Mouse (Mus musculus) myocyte (in vitro differentiated cells): ENCODE measurements at regions not wholly inside any gene's neighbourhood (a gene's known extent, or its start where the extent isn't known, plus 50 kb on each side); places are given as distances from the start of the nearest gene placed in this dataset.

Experiments used
- H3K27me3 ChIP-seq: one replicate; pipeline ENCODE4 v1.6.1; 2011; ENCODE audit not compliant: control insufficient read depth, insufficient read depth, insufficient read length
- H3K36me3 ChIP-seq: one replicate; pipeline ENCODE4 v1.6.1; 2011; ENCODE audit not compliant: control insufficient read depth, insufficient read depth
- H3K4me2 ChIP-seq: one replicate; pipeline ENCODE4 v1.6.1; 2011; ENCODE audit warnings: low read depth, control low read depth
- H3K4me3 ChIP-seq: one replicate; pipeline ENCODE4 v1.5.1; 2011; ENCODE audit warnings: mild to moderate bottlenecking, control low read depth, moderate library complexity
- H3K79me2 ChIP-seq: one replicate; pipeline ENCODE4 v1.6.1; 2011; ENCODE audit not compliant: control insufficient read depth, insufficient read depth
- H3ac ChIP-seq: one replicate; pipeline ENCODE4 v1.6.1; 2011; ENCODE audit not compliant: control insufficient read depth, insufficient read length
- CEBPB ChIP-seq: IDR thresholded peaks from 2 replicates; pipeline ENCODE4 v1.6.1; 2011; ENCODE audit warnings: mild to moderate bottlenecking, moderate library complexity; ENCODE audit not compliant: poor library complexity, insufficient read depth, severe bottlenecking
- E2F4 ChIP-seq: IDR thresholded peaks from one replicate; pipeline ENCODE4 v1.6.1; 2011; ENCODE audit warnings: mild to moderate bottlenecking, control low read depth, moderate library complexity; ENCODE audit not compliant: insufficient read depth
- MAX ChIP-seq: IDR thresholded peaks from one replicate; pipeline ENCODE4 v1.6.1; 2011; ENCODE audit warnings: low read depth, mild to moderate bottlenecking, control low read depth
- MYOD1 ChIP-seq, 3 experiments: IDR thresholded peaks; one replicate each; pipeline ENCODE4 v1.6.1; 2011; ENCODE audit warnings: control low read depth in 2 of 3, low read depth in 2 of 3, mild to moderate bottlenecking in 2 of 3, moderate library complexity in 1 of 3; ENCODE audit not compliant: insufficient read length in 2 of 3, control insufficient read depth in 1 of 3
- MYOG ChIP-seq, 3 experiments: IDR thresholded peaks; one replicate each; pipeline ENCODE4 v1.6.1; 2011; ENCODE audit warnings: control low read depth in 2 of 3, low read depth in 2 of 3, mild to moderate bottlenecking in 2 of 3; ENCODE audit not compliant: insufficient read length in 2 of 3, control insufficient read depth in 1 of 3, insufficient read depth in 1 of 3
- POLR2A ChIP-seq: IDR thresholded peaks from one replicate; pipeline ENCODE4 v1.6.1; 2011; ENCODE audit warnings: low read depth, mild to moderate bottlenecking, control low read depth, moderate library complexity; ENCODE audit not compliant: insufficient read length
- POLR2AphosphoS2 ChIP-seq: IDR thresholded peaks from one replicate; pipeline ENCODE4 v1.6.1; 2011; ENCODE audit warnings: low read depth, control low read depth; ENCODE audit not compliant: insufficient read length
- REST ChIP-seq: IDR thresholded peaks from one replicate; pipeline ENCODE4 v1.6.1; 2011; ENCODE audit warnings: mild to moderate bottlenecking, control low read depth, moderate library complexity; ENCODE audit not compliant: insufficient read depth, insufficient read length
- SRF ChIP-seq: IDR thresholded peaks from one replicate; pipeline ENCODE4 v1.6.1; 2011; ENCODE audit warnings: low read depth; ENCODE audit not compliant: control insufficient read depth, insufficient read length
- TCF12 ChIP-seq: IDR thresholded peaks from one replicate; pipeline ENCODE4 v1.6.1; 2011; ENCODE audit warnings: mild to moderate bottlenecking, control low read depth; ENCODE audit not compliant: poor library complexity, insufficient read depth, severe bottlenecking
- TCF3 ChIP-seq: IDR thresholded peaks from one replicate; pipeline ENCODE4 v1.6.1; 2011; ENCODE audit warnings: low read depth, control low read depth; ENCODE audit not compliant: insufficient read length
- USF1 ChIP-seq: IDR thresholded peaks from one replicate; pipeline ENCODE4 v1.6.1; 2011; ENCODE audit warnings: low read depth, mild to moderate bottlenecking, control low read depth, moderate library complexity

GRCm38 (mm10) chr17:9976866-9977421 is 307.4 kb upstream of the Pabpc6 start:
- H3K27me3 ChIP-seq: no peaks in the 10 kb centered on the region
- no peak overlapping the region for H3K4me2 ChIP-seq
- TF ChIP-seq MYOD1 (IDR thresholded peaks at IDR 0.05; ENCODE audit: control insufficient read depth in 1 of 3, insufficient read length in 2 of 3, low read depth in 2 of 3) (no peak), E2F4 (no peak), TCF12 (no peak), TCF3 (no peak), USF1 (no peak), POLR2AphosphoS2 (no peak), MYOG (IDR thresholded peaks at IDR 0.05; ENCODE audit: control insufficient read depth in 1 of 3, insufficient read depth in 1 of 3, insufficient read length in 2 of 3, low read depth in 2 of 3) (no peak)
- no peaks in the 10 kb centered on the region for H3K79me2 ChIP-seq
- H3ac ChIP-seq: no peak overlapping the region
- H3K4me3 ChIP-seq: no peak overlapping the region
- no peaks in the 10 kb centered on the region for H3K36me3 ChIP-seq

GRCm38 (mm10) chr17:9975995-9976394 is 306.5 kb upstream of the Pabpc6 start:
- Histone ChIP-seq H3K27me3 (no peaks in the 10 kb centered on the region), H3ac (no peak overlapping the region), H3K4me3 (no peak overlapping the region), H3K4me2 (peak overlapping the region; percentile 18), H3K79me2 (no peaks in the 10 kb centered on the region), H3K36me3 (no peaks in the 10 kb centered on the region)
- no peak for TF ChIP-seq CEBPB
- no peak for TF ChIP-seq E2F4
- no peak for TF ChIP-seq MAX
- TF ChIP-seq POLR2A: no peak
- no peak for TF ChIP-seq REST
- no peak for TF ChIP-seq TCF12
- no peak for TF ChIP-seq POLR2AphosphoS2
- no peak for TF ChIP-seq MYOD1 (IDR thresholded peaks at IDR 0.05; ENCODE audit: control insufficient read depth in 1 of 3, insufficient read length in 2 of 3, low read depth in 2 of 3)
- no peak for TF ChIP-seq SRF
- TF ChIP-seq MYOG (IDR thresholded peaks at IDR 0.05; ENCODE audit: control insufficient read depth in 1 of 3, insufficient read depth in 1 of 3, insufficient read length in 2 of 3, low read depth in 2 of 3): no peak
- no peak for TF ChIP-seq USF1
- TF ChIP-seq TCF3: no peak

GRCm38 (mm10) chr17:9975153-9975552 is 305.6 kb upstream of the Pabpc6 start:
- TF ChIP-seq TCF3 (no peak), MYOG (IDR thresholded peaks at IDR 0.05; ENCODE audit: control insufficient read depth in 1 of 3, insufficient read depth in 1 of 3, insufficient read length in 2 of 3, low read depth in 2 of 3) (peak in 2 of 3 experiments; percentile 38), MYOD1 (IDR thresholded peaks at IDR 0.05; ENCODE audit: control insufficient read depth in 1 of 3, insufficient read length in 2 of 3, low read depth in 2 of 3) (peak in 2 of 3 experiments; percentile 55 to 73), POLR2AphosphoS2 (no peak), POLR2A (no peak), MAX (no peak), SRF (no peak), E2F4 (no peak), TCF12 (no peak), CEBPB (no peak)
- no peaks in the 10 kb centered on the region for H3K36me3 ChIP-seq
- no peaks in the 10 kb centered on the region for H3K27me3 ChIP-seq

GRCm38 (mm10) chr17:9967988-9968387 is 298.5 kb upstream of the Pabpc6 start:
- Histone ChIP-seq H3K36me3 (no peaks in the 10 kb centered on the region), H3ac (no peak overlapping the region), H3K27me3 (no peaks in the 10 kb centered on the region), H3K4me2 (no peak overlapping the region), H3K79me2 (no peaks in the 10 kb centered on the region), H3K4me3 (no peak overlapping the region)
- peak; percentile 53 for TF ChIP-seq TCF12
- no peak for TF ChIP-seq E2F4
- TF ChIP-seq USF1: no peak
- TF ChIP-seq CEBPB: no peak
- TF ChIP-seq TCF3: peak; percentile 42
- peak; percentile 58 to 91 (median 61) for TF ChIP-seq MYOG (IDR thresholded peaks at IDR 0.05; ENCODE audit: control insufficient read depth in 1 of 3, insufficient read depth in 1 of 3, insufficient read length in 2 of 3, low read depth in 2 of 3)
- no peak for TF ChIP-seq POLR2AphosphoS2
- no peak for TF ChIP-seq POLR2A
- peak; percentile 22 to 94 (median 41) for TF ChIP-seq MYOD1 (IDR thresholded peaks at IDR 0.05; ENCODE audit: control insufficient read depth in 1 of 3, insufficient read length in 2 of 3, low read depth in 2 of 3)

More at GRCm38 (mm10) chr17:9975153-9975552, 305.6 kb upstream of the Pabpc6 start:
- no peak overlapping the region for H3K4me3 ChIP-seq
- H3K4me2 ChIP-seq: peak overlapping the region; percentile 18
- H3ac ChIP-seq: no peak overlapping the region
- H3K79me2 ChIP-seq: no peaks in the 10 kb centered on the region

- no peaks in the 10 kb centered on the region for H3K36me3 ChIP-seq
- H3K4me2 ChIP-seq: no peak overlapping the region
- H3K27me3 ChIP-seq: no peaks in the 10 kb centered on the region
- no peaks in the 10 kb centered on the region for H3K79me2 ChIP-seq
- TF ChIP-seq MYOD1 (IDR thresholded peaks at IDR 0.05; ENCODE audit: control insufficient read depth in 1 of 3, insufficient read length in 2 of 3, low read depth in 2 of 3) (no peak), POLR2A (no peak), MYOG (IDR thresholded peaks at IDR 0.05; ENCODE audit: control insufficient read depth in 1 of 3, insufficient read depth in 1 of 3, insufficient read length in 2 of 3, low read depth in 2 of 3) (no peak), TCF12 (no peak), USF1 (no peak), TCF3 (no peak), E2F4 (no peak), CEBPB (no peak), SRF (no peak), MAX (no peak), REST (no peak)
- H3K4me3 ChIP-seq: no peak overlapping the region
- H3ac ChIP-seq: no peak overlapping the region
Observed at GRCm38 (mm10) chr17:9962893-9963436, 293.4 kb upstream of the Pabpc6 start.
